In the genomic region with DNA sequence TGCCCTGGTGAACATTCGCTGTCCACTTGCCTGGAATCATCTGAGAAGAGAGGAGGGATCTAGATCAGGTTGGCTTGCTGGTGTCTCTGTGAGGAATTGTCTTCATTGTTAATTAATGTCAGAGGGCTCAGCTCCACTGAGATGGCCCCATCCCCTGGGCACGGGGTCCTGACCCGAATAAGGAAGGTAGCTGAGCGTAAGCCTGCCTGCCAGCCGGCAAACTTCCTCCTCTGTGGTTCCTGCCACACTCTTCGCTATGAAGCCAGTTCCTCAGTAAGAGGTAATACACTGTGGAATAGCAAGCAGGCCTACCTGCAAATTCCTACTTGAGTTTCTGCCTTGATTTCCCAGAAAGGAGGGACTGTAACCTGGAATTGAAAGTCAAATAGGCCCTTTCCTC, we compare ENCODE assay signal across 16 mouse cellular contexts.
"Had no signal": no experiment of that assay in that cellular context is flagged by ENCODE, and none has a peak within 500 bp of the region (broad histone marks: within the 10 kb centered on the region; RNA-seq: fewer than 3 reads in every experiment).

No protein-coding gene starts in this region.

- H3K27ac ChIP-seq: neural tube, embryonic 13.5 days; neural tube, embryonic 15.5 days; stomach, embryonic 15.5 days; stomach, postnatal 0 days had no signal

- DNase-seq: retina, postnatal 1 day; right cerebral cortex, adult 18-20 months; right cerebral cortex, postnatal 14 days; right cerebral cortex, postnatal 25 days; right cerebral cortex, postnatal 4 days; spleen, adult 18-20 months; thymus, adult 18-20 months; thymus, adult 2 months; thymus, postnatal 14 days; thymus, postnatal 25 days; thymus, postnatal 36 days; thymus, postnatal 4 days had no signal

- H3K4me3 ChIP-seq: neural tube, embryonic 13.5 days; neural tube, embryonic 15.5 days; stomach, embryonic 15.5 days had no signal
